Mouse (Mus musculus) intestine, embryonic 15.5 days (tissue): ENCODE measurements at regions not wholly inside any gene's neighbourhood (a gene's known extent, or its start where the extent isn't known, plus 50 kb on each side); places are given as distances from the start of the nearest gene placed in this dataset.

Experiments
- ATAC-seq: fragments of 200-750 bp; cut with Nextera tagmentation; 2 replicates; pipeline ENCODE4 v1.8.0; 2017; ENCODE audit warnings: moderate TSS enrichment, moderate library complexity
- H3K27ac ChIP-seq: fragments of 300-500 bp; sonication (generic); 2 replicates; pipeline ENCODE4 v1.5.1; 2015; ENCODE audit warnings: mild to moderate bottlenecking, inconsistent platforms
- H3K27me3 ChIP-seq: fragments of 300-500 bp; sonication (generic); replicated peaks from 2 replicates; pipeline ENCODE4 v1.6.1; 2015; ENCODE audit warnings: inconsistent platforms
- H3K36me3 ChIP-seq: fragments of 300-500 bp; sonication (generic); 2 replicates; pipeline ENCODE4 v1.6.1; 2015; ENCODE audit warnings: inconsistent platforms
- H3K4me1 ChIP-seq: fragments of 300-500 bp; sonication (generic); replicated peaks from 2 replicates; pipeline ENCODE4 v1.6.1; 2015; ENCODE audit warnings: inconsistent platforms
- H3K4me2 ChIP-seq: fragments of 300-500 bp; sonication (generic); replicated peaks from 2 replicates; pipeline ENCODE4 v1.6.1; 2015; ENCODE audit warnings: mild to moderate bottlenecking, inconsistent platforms
- H3K4me3 ChIP-seq: fragments of 300-500 bp; sonication (generic); replicated peaks from 2 replicates; pipeline ENCODE4 v1.5.1; 2015; ENCODE audit warnings: inconsistent platforms
- H3K9ac ChIP-seq: fragments of 300-500 bp; sonication (generic); 2 replicates; pipeline ENCODE4 v1.6.1; 2015; ENCODE audit warnings: inconsistent platforms
- H3K9me3 ChIP-seq: fragments of 300-500 bp; sonication (generic); 2 replicates; pipeline ENCODE4 v1.6.1; 2016; ENCODE audit warnings: inconsistent platforms
- WGBS: fragments of 180-500 bp; shearing (Covaris S2); methylation state at CpG from one replicate; pipeline ENCODE4 v1.1.7; 2015; 5-methylcytosine and 5-hydroxymethylcytosine counted together

GRCm38 (mm10) chr13:85773848-85774247 lies 272.9 kb downstream of the Cox7c start:
- Histone ChIP-seq H3K27me3 (no peaks in the 10 kb centered on the region), H3K27ac (no peak overlapping the region), H3K9me3 (no peaks in the 10 kb centered on the region), H3K4me3 (no peak overlapping the region), H3K9ac (no peak overlapping the region), H3K4me2 (no peak overlapping the region), H3K36me3 (no peaks in the 10 kb centered on the region), H3K4me1 (no peaks in the 10 kb centered on the region)
- ATAC-seq = no peak
- 92% methylated on average over 1 of the region's 1 CpGs for WGBS

GRCm38 (mm10) chr13:85771027-85771681 lies 275.6 kb downstream of the Cox7c start:
- no peak overlapping the region for H3K4me2 ChIP-seq
- no peaks in the 10 kb centered on the region for H3K9me3 ChIP-seq
- no peak overlapping the region for H3K4me3 ChIP-seq
- no peak for ATAC-seq
- no peaks in the 10 kb centered on the region for H3K36me3 ChIP-seq
- no peaks in the 10 kb centered on the region for H3K27me3 ChIP-seq
- 59% methylated on average over 3 of the region's 3 CpGs for WGBS
- H3K4me1 ChIP-seq = no peaks in the 10 kb centered on the region
- no peak overlapping the region for H3K9ac ChIP-seq
- H3K27ac ChIP-seq = no peak overlapping the region

- Histone ChIP-seq H3K27ac (no peak overlapping the region), H3K4me1 (no peaks in the 10 kb centered on the region), H3K4me2 (no peak overlapping the region), H3K4me3 (no peak overlapping the region), H3K9ac (no peak overlapping the region), H3K36me3 (no peaks in the 10 kb centered on the region), H3K27me3 (no peaks in the 10 kb centered on the region), H3K9me3 (no peaks in the 10 kb centered on the region)
- no peak for ATAC-seq
Measured at GRCm38 (mm10) chr13:85770538-85770937, 276.2 kb downstream of the Cox7c start.

- no peaks in the 10 kb centered on the region for H3K27me3 ChIP-seq
- no peak overlapping the region for H3K9ac ChIP-seq
- 62% methylated on average over 1 of the region's 1 CpGs for WGBS
- H3K4me2 ChIP-seq = no peak overlapping the region
- H3K36me3 ChIP-seq = no peaks in the 10 kb centered on the region
- no peak for ATAC-seq
- no peak overlapping the region for H3K4me3 ChIP-seq
- H3K4me1 ChIP-seq = no peaks in the 10 kb centered on the region
- H3K9me3 ChIP-seq = no peaks in the 10 kb centered on the region
- H3K27ac ChIP-seq = no peak overlapping the region
Measured at GRCm38 (mm10) chr13:85768520-85768919, 278.2 kb downstream of the Cox7c start.

- ATAC-seq = no peak
- WGBS = 84% methylated on average over 3 of the region's 3 CpGs
Measured at GRCm38 (mm10) chr13:85724616-85725015, 322.1 kb downstream of the Cox7c start.

GRCm38 (mm10) chr13:85724105-85724504 lies 322.6 kb downstream of the Cox7c start:
- no peak overlapping the region for H3K9ac ChIP-seq
- ATAC-seq = no peak
- H3K36me3 ChIP-seq = no peaks in the 10 kb centered on the region
- H3K4me2 ChIP-seq = no peak overlapping the region
- no peak overlapping the region for H3K27ac ChIP-seq
- H3K4me3 ChIP-seq = no peak overlapping the region
- WGBS = 87% methylated on average over 5 of the region's 5 CpGs
- H3K9me3 ChIP-seq = no peaks in the 10 kb centered on the region
- H3K27me3 ChIP-seq = no peaks in the 10 kb centered on the region
- no peaks in the 10 kb centered on the region for H3K4me1 ChIP-seq

More at GRCm38 (mm10) chr13:85724616-85725015, 322.1 kb downstream of the Cox7c start:
- Histone ChIP-seq H3K9ac (no peak overlapping the region), H3K9me3 (no peaks in the 10 kb centered on the region), H3K4me2 (no peak overlapping the region), H3K36me3 (no peaks in the 10 kb centered on the region), H3K4me1 (no peaks in the 10 kb centered on the region), H3K27ac (no peak overlapping the region), H3K4me3 (no peak overlapping the region), H3K27me3 (no peaks in the 10 kb centered on the region)

- Histone ChIP-seq H3K9me3 (no peaks in the 10 kb centered on the region), H3K4me2 (no peak overlapping the region), H3K27ac (no peak overlapping the region), H3K4me3 (no peak overlapping the region), H3K9ac (no peak overlapping the region), H3K27me3 (no peaks in the 10 kb centered on the region), H3K36me3 (no peaks in the 10 kb centered on the region), H3K4me1 (no peaks in the 10 kb centered on the region)
- no peak for ATAC-seq
- 85% methylated on average over 3 of the region's 3 CpGs for WGBS
Measured at GRCm38 (mm10) chr13:85720314-85720713, 326.4 kb downstream of the Cox7c start.

GRCm38 (mm10) chr13:85715883-85716498 lies 330.7 kb downstream of the Cox7c start:
- Histone ChIP-seq H3K4me2 (no peak overlapping the region), H3K36me3 (no peaks in the 10 kb centered on the region), H3K9ac (no peak overlapping the region), H3K27me3 (no peaks in the 10 kb centered on the region), H3K4me3 (no peak overlapping the region), H3K27ac (no peak overlapping the region), H3K4me1 (no peaks in the 10 kb centered on the region), H3K9me3 (no peaks in the 10 kb centered on the region)
- 78% methylated on average over 2 of the region's 2 CpGs for WGBS
- 0 out of 2 replicates have a peak, but pooled peaks have one; percentile 17 for ATAC-seq

GRCm38 (mm10) chr13:85692374-85692773 lies 354.3 kb downstream of the Cox7c start:
- 16% methylated on average over 1 of the region's 1 CpGs for WGBS
- no peaks in the 10 kb centered on the region for H3K9me3 ChIP-seq
- H3K4me2 ChIP-seq = no peak overlapping the region
- H3K4me3 ChIP-seq = no peak overlapping the region
- no peaks in the 10 kb centered on the region for H3K27me3 ChIP-seq
- no peak for ATAC-seq
- no peaks in the 10 kb centered on the region for H3K4me1 ChIP-seq
- H3K36me3 ChIP-seq = no peaks in the 10 kb centered on the region
- no peak overlapping the region for H3K27ac ChIP-seq
- H3K9ac ChIP-seq = no peak overlapping the region
